Mouse (Mus musculus) forebrain, embryonic 10.5 days (tissue): ENCODE results near the gene Inpp5f. TPM values are rescaled to one million over a fixed set of nuclear protein-coding genes. Genes with fewer than 3 reads are reported as not detected.
A peak's percentile ranks its signal among the peaks of the same experiment; 100 is the strongest.
"Not testable (repeated sequence)": the region's sequence is repeated elsewhere in the genome, so short reads cannot be mapped to it uniquely, and the experiment has no call there.

Source experiments
- DNase-seq: peaks from one replicate; pipeline ENCODE4 v3.0.0-alpha.2; 2017; ENCODE audit warnings: low spot score; ENCODE audit errors: extremely low spot score
- H3K27ac ChIP-seq: fragments of 300-500 bp; sonication (generic); 2 replicates; pipeline ENCODE4 v1.5.1; 2016; ENCODE audit warnings: mild to moderate bottlenecking
- H3K27me3 ChIP-seq: fragments of 300-500 bp; sonication (generic); 2 replicates; pipeline ENCODE4 v1.6.1; 2016; ENCODE audit warnings: mild to moderate bottlenecking; ENCODE audit not compliant: poor library complexity, severe bottlenecking
- H3K36me3 ChIP-seq: fragments of 300-500 bp; sonication (generic); replicated peaks from 2 replicates; pipeline ENCODE4 v1.6.1; 2016; ENCODE audit warnings: mild to moderate bottlenecking, moderate library complexity
- H3K4me1 ChIP-seq: fragments of 300-500 bp; sonication (generic); 2 replicates; pipeline ENCODE4 v1.6.1; 2016
- H3K4me3 ChIP-seq: fragments of 300-500 bp; sonication (generic); 2 replicates; pipeline ENCODE4 v1.5.1; 2016; ENCODE audit warnings: mild to moderate bottlenecking, moderate library complexity
- H3K9me3 ChIP-seq: fragments of 300-500 bp; sonication (generic); 2 replicates; pipeline ENCODE4 v1.6.1; 2016; ENCODE audit warnings: mild to moderate bottlenecking, moderate library complexity
- WGBS: fragments of 180-500 bp; shearing (Covaris S2); methylation state at CpG from one replicate; pipeline ENCODE4 v1.1.7; 2016; 5-methylcytosine and 5-hydroxymethylcytosine counted together
- polyA plus RNA-seq: library from polyadenylated mRNA; unstranded; fragments of >200 nt; fragmentation: Nextera tagmentation; extraction: Ambion mirVana; gene quantifications from 2 replicates; pipeline ENCODE4 v1.2.1, GENCODE M21; 2016

Gene Inpp5f
- 40.3 and 46.3 TPM in 2 replicates for polyA plus RNA-seq

DNA sequence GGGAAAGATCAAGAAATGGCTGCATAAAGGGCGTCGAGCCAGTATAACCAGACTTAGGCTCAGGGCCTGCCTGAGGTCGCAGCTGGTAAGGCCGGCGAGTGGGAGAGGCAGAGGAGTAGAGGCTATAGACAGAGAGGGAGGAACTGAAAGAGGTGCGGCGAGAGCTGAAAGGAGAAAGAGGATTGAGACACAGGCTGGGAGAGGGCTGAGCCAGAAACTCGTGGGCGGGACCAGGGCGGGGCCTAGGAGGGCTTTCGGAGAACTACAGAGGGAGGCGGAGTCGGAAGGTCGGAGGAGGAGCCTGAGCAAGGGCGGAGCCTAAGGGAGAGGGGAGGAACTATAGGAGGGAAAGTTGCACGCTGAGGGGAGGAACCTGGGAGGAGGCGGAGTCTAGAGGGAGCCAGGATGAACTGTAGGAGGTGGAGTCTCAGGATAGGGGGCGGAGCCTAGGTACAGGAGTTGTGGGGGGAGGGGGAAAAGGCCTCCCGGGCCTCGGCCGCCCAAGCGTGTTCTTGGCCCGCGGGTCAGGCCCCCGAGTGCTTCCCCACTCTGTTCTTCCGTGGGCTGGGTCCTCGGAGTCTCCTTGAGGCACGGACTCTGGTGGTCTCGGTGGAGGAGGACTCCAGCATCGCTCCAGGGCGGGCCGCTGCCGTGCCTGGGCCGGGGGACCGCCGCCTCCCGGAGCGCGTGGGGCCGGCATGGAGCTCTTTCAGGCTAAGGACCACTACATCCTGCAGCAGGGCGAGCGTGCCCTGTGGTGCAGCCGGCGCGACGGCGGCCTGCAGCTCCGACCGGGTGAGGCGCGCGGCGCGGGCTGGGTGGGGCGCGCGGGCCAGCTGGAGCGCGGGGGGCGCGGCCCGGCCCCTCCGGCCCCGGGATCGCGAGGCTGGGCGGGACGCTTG, at the start of gene Inpp5f:
Gene Inpp5f, plus strand, starts transcription at position 432 of the 902 bp plus-strand sequence.
- no peaks in the 10 kb centered on the region for H3K36me3 ChIP-seq
- H3K27ac ChIP-seq, result peak within 1 kb of the TSS; percentile 93
- peak within 1 kb of the TSS; percentile 88 for H3K4me3 ChIP-seq
- peak; percentile 99 for DNase-seq
- peaks cover 25% of the 10 kb centered on the region for H3K4me1 ChIP-seq
- H3K27me3 ChIP-seq, result 0 out of 2 replicates have a peak, but pooled peaks cover 5% of the 10 kb centered on the region
- 4% methylated on average over 68 of the region's 68 CpGs for WGBS
- H3K9me3 ChIP-seq, result peaks cover 2% of the 10 kb centered on the region; the same call in 1 of the 2 replicates

DNA sequence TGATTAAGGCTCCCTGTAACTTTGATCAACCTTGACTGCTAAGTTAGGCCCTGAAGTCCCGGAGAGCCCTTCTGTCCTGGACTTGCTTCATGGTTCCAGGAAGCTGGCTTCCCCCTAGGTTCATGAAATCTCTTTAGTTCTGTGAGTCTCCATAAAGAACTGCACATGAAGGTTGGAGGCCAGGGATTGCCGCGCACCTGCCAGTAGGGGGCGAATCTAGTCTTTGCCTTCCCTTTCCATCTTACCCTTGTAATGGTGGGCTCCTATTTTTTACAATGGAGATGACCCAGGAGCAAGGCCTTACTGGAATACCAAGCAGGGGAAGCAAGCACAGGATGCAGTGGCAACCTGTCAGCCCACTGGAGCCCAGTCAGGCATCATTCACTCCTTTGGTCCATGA, 47.8 kb upstream of the Inpp5f start:
- Histone ChIP-seq H3K4me3 (no peak overlapping the region), H3K9me3 (no peaks in the 10 kb centered on the region), H3K27me3 (no peaks in the 10 kb centered on the region), H3K4me1 (no peaks in the 10 kb centered on the region), H3K36me3 (no peaks in the 10 kb centered on the region), H3K27ac (no peak overlapping the region)
- DNase-seq, result peak; percentile 34
- 42% methylated on average over 4 of the region's 4 CpGs for whole genome bisulfite sequencing

DNA sequence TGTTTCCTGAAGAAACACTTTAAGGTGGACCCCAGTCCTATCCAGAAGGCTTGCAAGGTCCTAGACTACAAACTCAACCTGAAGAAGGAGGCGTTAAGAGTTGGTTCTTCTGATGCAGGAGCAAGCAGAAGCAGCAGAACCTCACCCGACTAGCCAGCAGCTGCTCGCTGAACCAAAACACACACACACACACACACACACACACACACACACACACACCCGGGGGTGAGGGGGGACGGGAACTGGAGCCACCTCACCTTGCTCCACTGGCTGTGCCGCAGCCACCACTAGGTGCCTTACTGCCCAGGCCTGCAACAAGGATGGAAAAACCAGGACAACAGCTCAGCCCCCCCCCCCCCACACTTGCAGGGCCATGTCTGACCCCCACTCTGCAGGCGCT, 44.8 kb upstream of the Inpp5f start:
- 81% methylated on average over 7 of the region's 7 CpGs for WGBS
- H3K4me1 ChIP-seq, result no peaks in the 10 kb centered on the region
- no peaks in the 10 kb centered on the region for H3K36me3 ChIP-seq
- H3K4me3 ChIP-seq, result no peak overlapping the region
- DNase-seq, result no peak
- no peaks in the 10 kb centered on the region for H3K9me3 ChIP-seq
- no peak overlapping the region for H3K27ac ChIP-seq
- H3K27me3 ChIP-seq, result no peaks in the 10 kb centered on the region

DNA sequence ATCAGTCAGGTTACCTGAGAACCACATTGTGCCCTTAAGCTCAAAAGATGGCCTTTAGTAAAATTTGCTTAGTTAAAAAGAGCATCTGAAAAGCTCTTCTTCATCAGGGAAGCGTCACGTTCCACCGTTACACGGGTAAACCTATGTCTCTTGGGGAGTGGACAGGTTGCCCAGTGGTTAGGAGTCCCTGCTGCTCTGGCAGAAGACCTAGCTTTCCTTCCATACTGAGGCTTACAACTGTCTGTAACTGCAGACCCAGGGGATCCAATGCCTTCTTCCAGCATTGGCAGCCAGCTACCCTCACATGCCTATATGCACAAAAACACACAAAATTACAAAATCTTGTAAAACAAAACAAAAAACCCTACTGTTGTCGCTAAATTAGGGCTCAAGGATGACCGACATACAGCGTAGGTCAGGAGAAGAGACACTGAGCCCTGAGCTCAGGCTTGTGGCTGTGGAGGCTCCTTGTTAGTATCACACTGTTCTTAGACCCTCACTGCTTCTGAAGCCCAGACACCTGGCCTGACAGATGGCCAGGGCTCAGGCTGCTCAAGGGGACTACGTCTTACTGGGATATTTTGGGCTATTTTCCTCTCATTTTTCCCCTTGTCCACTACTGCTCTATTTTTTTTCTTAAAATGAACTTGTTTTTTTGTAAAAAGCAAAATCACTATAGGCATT, 43.4 kb upstream of the Inpp5f start:
- Histone ChIP-seq H3K27me3 (no peaks in the 10 kb centered on the region), H3K36me3 (no peaks in the 10 kb centered on the region), H3K4me1 (0 out of 2 replicates have a peak, but pooled peaks cover 3% of the 10 kb centered on the region), H3K9me3 (no peaks in the 10 kb centered on the region), H3K27ac (no peak overlapping the region), H3K4me3 (no peak overlapping the region)
- DNase-seq, result no peak
- 92% methylated on average over 8 of the region's 8 CpGs for WGBS

DNA sequence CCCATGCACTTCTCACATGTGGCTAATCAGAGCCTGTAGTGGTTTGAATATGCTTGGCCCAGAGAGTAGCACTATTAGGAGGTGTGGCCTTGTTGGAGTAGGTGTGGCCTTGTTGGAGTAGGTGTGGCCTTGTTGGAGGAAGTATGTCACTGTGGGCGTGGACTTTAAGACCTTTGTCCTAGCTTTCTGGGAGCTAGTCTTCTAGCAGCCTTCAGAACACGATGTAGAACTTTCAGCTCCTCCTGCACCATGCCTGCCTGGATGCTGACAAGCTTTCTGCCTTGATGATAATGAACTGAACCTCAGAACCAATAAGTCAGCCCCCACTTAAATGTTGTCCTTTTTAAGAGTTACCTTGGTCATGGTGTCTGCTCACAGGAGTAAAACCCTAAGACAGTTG, 41.7 kb upstream of the Inpp5f start:
- not testable (repeated sequence) for H3K27ac ChIP-seq, H3K27me3 ChIP-seq, H3K4me3 ChIP-seq, H3K36me3 ChIP-seq, H3K9me3 ChIP-seq, DNase-seq
- peaks cover 19% of the 10 kb centered on the region for H3K4me1 ChIP-seq
- WGBS, result 96% methylated on average over 2 of the region's 2 CpGs

DNA sequence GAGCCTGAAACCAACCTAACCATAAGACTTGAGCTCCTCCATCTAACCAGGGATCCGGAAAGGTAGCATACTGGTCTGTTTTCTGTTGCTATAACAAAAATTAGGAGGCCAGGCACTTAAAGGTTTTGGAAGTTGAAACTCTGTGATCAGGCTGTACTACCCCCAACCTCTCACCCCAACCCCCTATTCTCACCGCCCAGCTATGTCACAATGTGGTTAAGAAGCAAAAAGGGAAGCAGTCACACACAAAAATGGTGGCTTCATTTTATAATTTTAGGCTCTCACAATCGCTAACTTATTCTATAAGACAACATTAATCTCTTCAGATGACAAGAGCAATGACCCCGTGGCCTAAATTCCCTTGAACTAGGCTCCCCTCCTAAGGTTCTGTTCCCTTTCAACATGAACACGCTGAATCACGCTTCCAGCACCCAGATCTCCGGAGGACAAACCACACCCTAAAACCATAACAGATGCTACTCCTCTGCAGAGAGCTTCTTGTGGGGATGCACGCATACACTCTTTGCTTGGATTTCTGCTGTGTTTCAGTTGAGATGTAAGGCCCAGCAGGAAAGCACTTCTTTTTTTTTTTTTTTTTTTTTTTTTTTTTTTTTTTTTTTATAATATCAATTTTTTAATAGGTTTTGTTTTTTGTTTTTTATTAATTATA, 41.0 kb upstream of the Inpp5f start:
- Histone ChIP-seq H3K9me3 (no peaks in the 10 kb centered on the region), H3K27me3 (no peaks in the 10 kb centered on the region), H3K36me3 (no peaks in the 10 kb centered on the region), H3K4me1 (peaks cover 22% of the 10 kb centered on the region), H3K4me3 (no peak overlapping the region), H3K27ac (no peak overlapping the region)
- DNase-seq, result no peak
- 92% methylated on average over 8 of the region's 8 CpGs for WGBS

DNA sequence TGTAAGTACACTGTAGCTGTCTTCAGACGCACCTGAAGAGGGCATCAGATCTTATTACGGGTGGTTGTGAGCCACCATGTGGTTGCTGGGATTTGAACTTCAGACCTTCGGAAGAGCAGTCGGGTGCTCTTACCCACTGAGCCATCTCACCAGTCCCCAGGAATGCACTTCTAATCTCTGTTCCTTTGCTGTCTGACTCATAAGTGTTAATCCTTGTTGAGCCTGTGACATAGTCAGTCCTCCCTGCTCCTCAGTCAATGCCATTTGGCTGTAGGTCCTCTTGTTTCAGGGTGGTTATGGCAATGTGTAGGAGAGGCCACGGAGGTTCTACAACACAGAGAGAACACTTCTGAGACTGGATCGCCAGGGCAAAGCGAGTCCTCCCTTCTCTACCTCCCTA, 40.5 kb upstream of the Inpp5f start:
- not testable (repeated sequence) for DNase-seq

DNA sequence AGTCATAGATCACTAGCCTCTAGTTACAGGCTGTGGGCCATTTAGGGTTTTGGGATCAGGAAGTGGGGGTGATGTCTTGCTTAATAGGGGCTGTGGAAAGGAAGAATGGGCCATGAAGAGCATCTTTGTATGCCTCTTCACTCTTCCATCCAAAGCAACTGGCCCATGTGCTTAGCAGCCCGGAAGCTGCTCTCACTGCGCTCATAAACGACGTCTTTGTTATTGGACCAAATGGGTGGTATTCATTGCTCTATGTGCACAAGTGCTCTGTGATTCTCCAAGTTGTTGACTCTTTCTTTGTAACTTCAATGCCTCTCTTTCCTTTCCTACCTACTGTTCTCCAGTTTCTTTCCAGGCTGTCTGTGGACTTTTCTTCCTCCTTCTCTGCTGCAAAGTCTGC, 39.1 kb upstream of the Inpp5f start:
- Histone ChIP-seq H3K27me3 (no peaks in the 10 kb centered on the region), H3K4me3 (no peak overlapping the region)
- 72% methylated on average over 4 of the region's 4 CpGs for WGBS

More for the DNA sequence above, 40.5 kb upstream of the Inpp5f start:
- 95% methylated on average over 7 of the region's 7 CpGs for WGBS
- not testable (repeated sequence) for H3K36me3 ChIP-seq, H3K4me3 ChIP-seq, H3K27me3 ChIP-seq, H3K27ac ChIP-seq, H3K9me3 ChIP-seq
- peaks cover 22% of the 10 kb centered on the region for H3K4me1 ChIP-seq

DNA sequence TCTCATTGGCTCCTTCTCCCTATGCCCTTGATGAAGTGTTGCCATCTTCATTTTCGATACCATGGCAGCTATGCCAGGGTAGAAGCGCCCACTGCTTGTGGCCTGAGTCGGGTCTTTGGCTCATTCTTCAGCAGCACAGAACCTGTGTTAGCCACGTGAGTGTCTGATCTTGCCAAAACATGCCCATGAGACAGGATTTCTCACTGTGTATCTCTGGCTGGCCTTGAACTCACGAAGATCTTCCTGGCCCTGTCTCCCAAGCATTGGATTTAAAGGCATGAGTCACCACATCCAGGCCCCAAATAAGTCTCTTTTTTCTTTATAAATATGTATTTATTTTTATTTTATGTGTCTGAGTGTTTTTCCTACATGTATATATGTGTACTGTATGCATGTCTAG, 35.9 kb upstream of the Inpp5f start:
- WGBS, result 89% methylated on average over 5 of the region's 5 CpGs
- Histone ChIP-seq H3K4me3 (no peak overlapping the region), H3K27me3 (no peaks in the 10 kb centered on the region), H3K27ac (no peak overlapping the region), H3K36me3 (no peaks in the 10 kb centered on the region), H3K9me3 (no peaks in the 10 kb centered on the region), H3K4me1 (peaks cover 37% of the 10 kb centered on the region)
- no peak for DNase-seq

More for the DNA sequence above, 39.1 kb upstream of the Inpp5f start:
- no peaks in the 10 kb centered on the region for H3K9me3 ChIP-seq
- DNase-seq, result no peak
- H3K4me1 ChIP-seq, result peaks cover 22% of the 10 kb centered on the region
- no peaks in the 10 kb centered on the region for H3K36me3 ChIP-seq
- H3K27ac ChIP-seq, result no peak overlapping the region

DNA sequence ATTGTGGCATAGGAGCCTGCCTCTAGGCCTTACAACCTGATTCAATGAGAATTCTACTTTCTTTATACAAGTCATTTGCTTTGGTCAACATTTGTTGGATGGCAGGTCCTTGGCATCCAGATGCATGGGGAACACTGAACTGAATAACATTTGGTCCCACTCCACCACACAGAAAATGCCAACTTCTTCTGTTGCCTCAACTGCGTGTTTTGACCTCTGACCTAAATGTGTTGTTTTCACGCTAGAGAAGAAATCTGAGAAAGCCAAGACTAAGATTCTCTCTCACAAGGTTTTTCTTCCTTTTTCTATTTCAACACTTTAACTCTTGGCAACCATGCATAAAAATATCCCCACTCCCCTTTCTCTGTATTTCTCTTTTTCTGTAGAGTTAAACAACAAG, 35.3 kb upstream of the Inpp5f start:
- H3K36me3 ChIP-seq, result no peaks in the 10 kb centered on the region
- H3K4me1 ChIP-seq, result peaks cover 37% of the 10 kb centered on the region
- H3K27me3 ChIP-seq, result peaks cover 5% of the 10 kb centered on the region; the same call in 1 of the 2 replicates
- no peaks in the 10 kb centered on the region for H3K9me3 ChIP-seq
- 77% methylated on average over 2 of the region's 2 CpGs for WGBS
- no peak overlapping the region for H3K27ac ChIP-seq
- no peak for DNase-seq
- no peak overlapping the region for H3K4me3 ChIP-seq

DNA sequence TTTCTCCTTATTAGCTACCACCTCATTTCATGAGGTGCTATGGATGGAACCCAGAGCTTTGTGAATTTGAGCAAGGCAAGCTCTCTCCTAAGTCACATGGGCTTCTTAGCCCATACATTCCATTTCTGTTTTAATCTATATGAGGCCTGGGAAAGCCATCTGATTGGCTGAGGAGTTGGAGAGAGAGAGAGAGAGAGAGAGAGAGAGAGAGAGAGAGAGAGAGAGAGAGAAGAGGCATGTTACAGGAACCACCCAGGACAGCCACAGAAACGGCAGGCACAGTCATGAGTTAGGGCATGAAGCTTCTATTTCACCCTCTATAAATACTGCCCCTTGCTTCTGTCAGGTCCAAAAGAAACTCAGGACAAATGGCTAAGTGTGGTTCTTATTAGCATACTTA, 33.5 kb upstream of the Inpp5f start:
- H3K27ac ChIP-seq, result no peak overlapping the region
- peaks cover 38% of the 10 kb centered on the region for H3K4me1 ChIP-seq
- no peaks in the 10 kb centered on the region for H3K9me3 ChIP-seq
- no peak for DNase-seq
- H3K36me3 ChIP-seq, result no peaks in the 10 kb centered on the region
- H3K27me3 ChIP-seq, result peaks cover 5% of the 10 kb centered on the region; the same call in 1 of the 2 replicates
- no peak overlapping the region for H3K4me3 ChIP-seq
- WGBS, result 90% methylated on average over 1 of the region's 1 CpGs

DNA sequence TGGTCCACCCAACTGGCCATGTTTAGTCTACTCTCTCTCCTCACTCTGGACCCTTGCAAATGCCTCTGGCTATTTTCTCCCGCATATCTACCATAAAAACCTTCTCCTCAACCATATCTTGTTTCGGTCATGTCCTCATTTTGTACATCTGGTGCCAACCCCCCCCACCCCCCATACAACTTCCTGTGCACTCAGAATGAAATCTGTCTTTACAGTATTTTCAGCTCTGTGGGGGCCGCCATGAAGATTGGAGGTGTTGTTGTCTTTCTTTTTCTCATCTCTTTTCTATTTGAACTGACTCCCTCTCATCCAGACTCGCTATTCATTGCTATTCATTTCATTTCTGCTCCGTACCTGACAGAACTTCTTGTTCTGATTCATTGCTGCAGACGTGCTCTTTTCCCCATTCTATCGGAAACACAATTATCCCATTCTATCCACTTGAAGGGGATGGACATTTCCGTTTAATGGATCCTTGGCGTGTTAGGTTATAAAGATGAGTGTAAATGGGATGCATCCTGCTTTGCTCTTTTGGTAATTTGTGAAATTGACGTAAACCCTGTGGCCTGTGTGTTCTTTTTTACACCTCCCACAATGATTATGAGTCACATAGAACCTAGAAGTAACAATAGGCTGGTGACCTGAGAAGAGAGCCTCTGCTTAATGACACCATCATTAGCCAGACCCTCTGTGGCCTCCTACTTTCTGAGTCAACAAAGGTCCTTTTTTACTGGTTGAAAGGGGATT, 32.8 kb upstream of the Inpp5f start:
- Histone ChIP-seq H3K4me3 (no peak overlapping the region), H3K9me3 (no peaks in the 10 kb centered on the region), H3K36me3 (no peaks in the 10 kb centered on the region), H3K27me3 (peaks cover 5% of the 10 kb centered on the region; the same call in 1 of the 2 replicates), H3K4me1 (peaks cover 33% of the 10 kb centered on the region), H3K27ac (no peak overlapping the region)
- WGBS, result 69% methylated on average over 10 of the region's 10 CpGs
- no peak for DNase-seq
